Mouse (Mus musculus) gastrocnemius, adult 2 months (tissue): ENCODE data around the gene Ryr1. TPM values are rescaled to one million over a fixed set of nuclear protein-coding genes. Genes with fewer than 3 reads are reported as not detected.

ENCODE experiments used
- DNase-seq: peaks from one replicate; pipeline ENCODE4 v3.0.0; 2022
- H3K27ac ChIP-seq: fragments of 200-600 bp; 2 replicates; pipeline ENCODE4 v1.8.1; 2022; ENCODE audit warnings: mild to moderate bottlenecking
- H3K4me3 ChIP-seq: fragments of 200-600 bp; 2 replicates; pipeline ENCODE4 v1.8.1; 2022; ENCODE audit warnings: mild to moderate bottlenecking, moderate library complexity
- CTCF ChIP-seq: fragments of 200-600 bp; IDR thresholded peaks from 2 replicates; pipeline ENCODE4 v1.8.1; 2022; ENCODE audit warnings: antibody characterized with exemption, mild to moderate bottlenecking, moderate library complexity
- intact Hi-C: fragments of 180-260 bp; cut with DNase I; formaldehyde crosslinking; loops from one replicate; pipeline ENCODE4 v1.15.1; 2025
- total RNA-seq, 2 experiments: library from RNA; stranded (reverse); gene quantifications; 2 replicates each; pipeline ENCODE4 v1.2.3; 2021

The Ryr1 gene
- total RNA-seq, 2 experiments from 2014 or later: 1,499 to 2,077 TPM

GRCm38 (mm10) chr7:29014984-29015383 lies 110.0 kb downstream of the Ryr1 start:
- Histone ChIP-seq H3K4me3 (no peak overlapping the region), H3K27ac (no peak overlapping the region)
- intact Hi-C loops: no loop called here
- DNase-seq: no peak
- peak; percentile 64 for TF ChIP-seq CTCF

- no peak for DNase-seq
- no peak for TF ChIP-seq CTCF
- H3K4me3 ChIP-seq: no peak overlapping the region
- intact Hi-C loops: no loop called here
- H3K27ac ChIP-seq: no peak overlapping the region
These were observed 116.3 kb downstream of the Ryr1 start for GRCm38 (mm10) chr7:29008714-29009113.

- intact Hi-C loops: no loop called here
- no peak for TF ChIP-seq CTCF
- DNase-seq: no peak
These were observed 116.8 kb downstream of the Ryr1 start for GRCm38 (mm10) chr7:29008171-29008570.

DNA sequence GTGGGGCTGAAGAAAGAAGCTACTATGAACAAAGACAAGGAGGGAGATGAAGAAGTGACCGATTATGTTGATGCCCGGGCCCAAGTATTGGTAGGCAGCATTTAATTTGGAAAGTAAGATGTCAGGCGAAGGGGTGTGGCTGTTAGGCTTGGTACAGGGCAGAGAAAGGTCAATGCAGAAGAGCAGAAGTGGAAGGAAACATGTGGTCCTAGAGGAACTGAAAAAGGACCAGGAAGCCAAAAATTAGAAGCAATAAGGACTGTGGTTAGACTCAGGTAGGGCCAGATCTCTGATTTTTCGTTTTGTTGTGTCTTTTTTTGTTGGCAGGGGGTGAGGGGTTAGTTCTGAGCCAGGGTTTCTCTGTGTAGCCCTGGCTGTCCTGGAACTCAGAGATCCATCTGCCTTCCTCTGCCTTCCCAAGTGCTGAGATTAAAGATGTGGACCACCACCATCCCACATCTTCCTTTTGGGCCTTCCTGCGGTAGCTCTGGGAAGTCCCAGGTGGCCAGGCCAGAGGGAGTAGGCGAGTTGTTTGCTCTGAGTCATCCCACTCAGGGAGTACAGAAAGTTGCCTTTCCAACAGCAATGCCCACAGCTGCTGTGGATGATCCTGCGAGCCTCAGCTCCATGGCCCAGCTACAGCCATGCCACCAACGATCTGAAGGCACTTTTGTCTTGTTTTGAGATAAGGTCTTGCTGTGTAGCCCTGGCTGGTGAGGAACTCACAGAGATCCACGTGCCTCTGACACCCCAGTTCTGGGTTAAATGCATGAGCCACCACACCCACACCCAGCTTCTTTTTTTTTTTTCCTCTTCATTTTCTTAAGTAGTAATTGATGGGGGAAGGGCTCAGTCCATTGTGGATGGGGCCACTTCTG lies 117.5 kb downstream of the Ryr1 start:
- TF ChIP-seq CTCF: no peak
- Histone ChIP-seq H3K27ac (peak overlapping the region; percentile 28; the same call in 1 of the 2 replicates), H3K4me3 (no peak overlapping the region)
- intact Hi-C loops: no loop called here
- no peak for DNase-seq

More at GRCm38 (mm10) chr7:29008171-29008570, 116.8 kb downstream of the Ryr1 start:
- no peak overlapping the region for H3K4me3 ChIP-seq
- H3K27ac ChIP-seq: no peak overlapping the region

DNA sequence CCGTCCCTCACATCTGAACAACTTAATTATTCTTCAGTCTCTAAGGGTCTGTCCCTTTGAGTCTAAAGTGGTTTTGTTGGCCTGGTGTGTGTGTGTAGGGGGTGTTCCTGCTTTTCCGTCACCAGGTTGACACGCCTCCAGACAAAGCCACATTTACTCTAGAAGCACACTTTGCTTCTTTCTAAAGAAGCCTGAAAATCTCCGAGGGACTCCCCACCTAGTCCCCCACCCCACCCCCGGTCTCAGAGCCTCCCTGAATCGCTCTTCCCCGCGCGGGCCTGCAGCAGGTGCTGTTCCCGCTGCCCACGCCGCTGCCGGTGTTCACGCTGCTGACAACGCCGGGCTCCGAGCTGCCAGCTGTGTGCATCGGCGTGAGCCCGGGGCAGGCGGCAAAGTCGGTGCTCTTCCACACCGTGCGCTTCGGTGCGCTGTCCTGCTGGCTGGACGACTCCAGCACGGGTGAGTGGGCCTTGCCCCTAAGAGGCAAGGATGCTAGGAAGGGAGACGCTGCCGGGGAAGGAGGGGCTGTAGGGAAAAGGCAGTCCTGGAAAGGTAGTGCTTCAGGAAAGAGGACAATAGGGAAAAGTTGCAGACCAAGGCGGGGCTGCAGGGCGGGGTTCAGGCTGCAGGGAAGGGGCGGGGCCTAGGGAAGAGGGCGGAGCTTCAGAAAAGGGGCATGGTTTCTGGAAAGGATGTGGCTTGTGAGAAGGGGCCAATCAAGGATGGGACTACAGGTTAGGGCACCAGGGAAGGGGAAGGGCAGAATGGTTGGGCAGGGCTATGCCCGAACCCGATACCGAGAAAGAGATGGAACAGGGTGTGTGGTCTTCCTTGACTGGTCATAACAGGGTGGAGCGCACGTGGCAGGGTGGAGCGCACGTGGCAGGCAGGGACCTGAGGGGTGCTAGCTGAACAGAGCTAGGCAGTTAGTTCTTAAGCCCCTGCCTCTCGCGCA lies 124.1 kb downstream of the Ryr1 start:
- no peak for TF ChIP-seq CTCF
- intact Hi-C loops: no loop called here
- Histone ChIP-seq H3K4me3 (peak overlapping the region; percentile 64), H3K27ac (peak overlapping the region; percentile 28; the same call in 1 of the 2 replicates)
- peak; percentile 81 for DNase-seq

- no peak for TF ChIP-seq CTCF
- no peak for DNase-seq
- Histone ChIP-seq H3K27ac (no peak overlapping the region), H3K4me3 (no peak overlapping the region)
- intact Hi-C loops: no loop called here
These were observed 131.6 kb downstream of the Ryr1 start for GRCm38 (mm10) chr7:28993402-28993801.

DNA sequence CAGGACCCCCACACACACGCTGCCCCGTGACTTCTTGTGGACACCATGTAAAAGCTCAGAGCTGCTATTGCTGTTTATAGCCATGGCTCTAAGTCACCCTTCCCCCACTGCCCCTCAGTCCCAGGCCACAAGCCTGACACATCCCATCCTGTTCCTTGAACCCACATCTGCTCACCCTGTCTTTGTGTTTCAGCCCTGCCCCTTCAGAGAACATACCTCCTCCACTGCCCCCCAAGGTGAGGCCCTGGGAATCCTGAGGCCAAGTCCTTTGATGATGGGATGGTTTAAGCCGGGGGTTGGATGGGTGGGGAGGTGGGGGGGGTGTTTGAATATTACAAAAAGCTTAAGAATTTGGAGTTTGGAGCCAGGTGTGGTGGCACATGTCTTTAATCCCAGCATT lies 132.0 kb downstream of the Ryr1 start:
- Histone ChIP-seq H3K4me3 (no peak overlapping the region), H3K27ac (no peak overlapping the region)
- intact Hi-C loops: no loop called here
- no peak for DNase-seq
- TF ChIP-seq CTCF: no peak

DNA sequence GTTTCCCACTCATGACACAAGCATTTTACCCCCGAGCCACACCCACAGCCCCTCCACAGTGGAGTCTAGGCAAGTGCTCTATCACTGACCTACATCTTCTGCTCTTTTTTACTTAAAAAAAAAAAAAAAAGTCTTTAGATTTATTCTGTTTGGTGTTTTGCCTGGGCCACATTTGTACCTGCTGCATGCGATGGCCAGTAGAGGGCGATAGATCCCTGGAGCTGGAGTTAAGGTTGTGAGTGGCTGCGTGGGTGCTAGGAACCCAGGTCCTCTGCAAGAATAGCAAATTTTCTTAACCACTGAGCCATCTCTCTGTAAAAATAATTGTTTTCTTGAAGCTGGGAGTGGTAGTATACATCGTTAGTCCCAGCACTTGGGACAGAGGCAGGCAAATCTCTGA lies 133.4 kb downstream of the Ryr1 start:
- no peak overlapping the region for H3K27ac ChIP-seq
- no peak for DNase-seq
- no peak overlapping the region for H3K4me3 ChIP-seq
- intact Hi-C loops: no loop called here
- TF ChIP-seq CTCF: peak; percentile 55

DNA sequence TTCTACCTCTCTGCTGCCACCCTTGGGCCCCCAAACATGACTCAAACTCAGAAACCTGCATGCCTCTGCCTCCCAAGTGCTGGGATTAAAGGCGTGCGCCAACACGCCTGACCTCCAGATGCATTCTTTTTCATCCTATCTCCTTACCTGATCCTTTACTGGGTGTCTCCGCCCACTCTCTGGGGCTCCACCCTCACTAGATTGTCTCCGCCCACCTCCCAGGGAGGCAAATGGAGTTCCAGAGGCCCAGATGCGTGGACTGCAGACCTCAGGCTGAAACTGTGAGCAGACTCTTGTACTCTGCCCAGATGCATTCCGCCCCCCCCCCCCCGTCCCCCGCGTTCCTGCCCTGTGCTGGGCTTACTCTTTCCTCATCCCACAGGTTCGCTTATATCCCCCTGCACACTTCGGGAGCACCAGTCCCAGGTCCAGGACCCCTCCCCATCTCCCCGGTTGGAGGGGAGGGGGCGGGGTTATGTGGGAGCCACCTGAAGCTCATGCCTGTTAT lies 134.2 kb downstream of the Ryr1 start:
- no peak for DNase-seq
- no peak overlapping the region for H3K4me3 ChIP-seq
- TF ChIP-seq CTCF: no peak
- H3K27ac ChIP-seq: no peak overlapping the region
- intact Hi-C loops: no loop called here

DNA sequence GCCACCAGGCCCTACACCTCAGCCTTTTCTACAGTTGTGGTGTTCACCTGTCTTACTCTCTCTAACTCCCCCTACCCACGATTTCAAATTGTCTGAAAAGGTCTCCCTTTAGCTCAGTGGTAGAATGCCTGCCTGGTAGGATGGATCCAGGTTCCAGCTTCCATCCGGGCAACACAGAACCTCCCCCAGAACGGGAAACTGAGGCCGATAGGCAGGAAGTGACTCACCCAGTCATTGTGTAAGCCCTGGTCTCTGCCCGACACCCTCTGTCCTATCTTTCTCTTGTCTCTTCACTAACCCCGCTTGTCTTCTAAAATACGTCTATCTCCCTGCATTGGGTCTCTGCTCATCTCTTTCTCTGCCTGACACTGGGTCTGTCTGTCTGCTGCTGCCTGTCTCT lies 139.8 kb downstream of the Ryr1 start:
- no peak overlapping the region for H3K4me3 ChIP-seq
- DNase-seq: no peak
- TF ChIP-seq CTCF: no peak
- intact Hi-C loops: no loop called here
- H3K27ac ChIP-seq: no peak overlapping the region

DNA sequence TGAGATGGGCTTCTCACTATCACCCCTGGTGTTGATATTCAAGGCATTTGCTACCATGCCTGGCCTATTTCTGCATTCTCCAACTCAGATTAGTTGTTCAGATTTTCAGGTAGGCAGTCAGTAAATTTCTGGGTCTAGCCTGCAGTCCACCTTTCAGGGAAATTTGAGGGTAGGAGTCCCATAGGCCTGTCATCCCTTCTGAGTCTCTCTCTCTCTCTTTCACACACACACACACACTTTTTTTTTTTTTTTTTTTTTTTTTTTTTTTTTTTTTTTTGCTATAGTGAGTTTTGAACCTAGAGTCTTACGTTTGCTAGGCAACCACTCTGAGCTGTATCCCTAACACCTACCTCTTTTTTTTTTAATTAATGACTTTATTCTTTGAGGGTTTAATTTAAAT lies 140.5 kb downstream of the Ryr1 start:
- DNase-seq: no peak
- no peak overlapping the region for H3K4me3 ChIP-seq
- no peak for TF ChIP-seq CTCF
- intact Hi-C loops: no loop called here
- no peak overlapping the region for H3K27ac ChIP-seq

DNA sequence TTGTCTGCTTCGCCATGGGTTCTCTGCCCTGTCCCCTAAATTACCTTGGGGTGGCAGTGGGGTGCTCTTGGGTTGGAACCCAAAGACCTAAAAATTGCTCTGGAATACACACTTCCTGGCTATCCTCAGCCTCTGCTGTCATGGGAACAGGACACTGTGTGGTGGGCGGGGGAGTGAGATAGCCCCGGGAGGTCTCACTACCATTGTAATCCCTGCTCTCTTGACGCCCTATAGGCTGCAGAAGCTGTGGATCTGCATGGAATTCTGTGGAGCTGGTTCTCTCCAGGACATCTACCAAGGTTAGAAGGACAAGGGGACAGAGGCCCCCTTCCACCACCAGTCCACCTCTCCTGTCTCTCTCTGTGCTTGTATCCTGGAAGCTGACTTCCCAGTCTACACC lies 141.1 kb downstream of the Ryr1 start:
- no peak overlapping the region for H3K4me3 ChIP-seq
- no peak overlapping the region for H3K27ac ChIP-seq
- no peak for DNase-seq
- intact Hi-C loops: no loop called here
- no peak for TF ChIP-seq CTCF

- DNase-seq: no peak
- no peak for TF ChIP-seq CTCF
- peak overlapping the region; percentile 19; the same call in 1 of the 2 replicates for H3K4me3 ChIP-seq
- intact Hi-C loops: no loop called here
- H3K27ac ChIP-seq: no peak overlapping the region
These were observed 141.8 kb downstream of the Ryr1 start for GRCm38 (mm10) chr7:28983141-28983564.
